Mouse (Mus musculus): ENCODE data around the gene Usb1. TPM values are rescaled to one million over a fixed set of nuclear protein-coding genes. Genes with fewer than 3 reads are reported as not detected.

Gene Usb1
- polyA plus RNA-seq (2015; fragmentation: Nextera tagmentation; extraction: Ambion mirVana): 14.3 and 16.1 TPM in 2 replicates

GRCm38 (mm10) chr8:95331720-95332436 is at the start of gene Usb1, which contains the start of gene Zfp319:
TSS of gene Usb1 (plus strand) at chr8:95332284.
TSS of gene Zfp319 (minus strand) at chr8:95331950.

GRCm38 (mm10) chr8:95306431-95306830 is 25.7 kb upstream of the Usb1 start, which contains the start of gene Cngb1:
TSS of gene Cngb1 (minus strand) at chr8:95306585.

DNA sequence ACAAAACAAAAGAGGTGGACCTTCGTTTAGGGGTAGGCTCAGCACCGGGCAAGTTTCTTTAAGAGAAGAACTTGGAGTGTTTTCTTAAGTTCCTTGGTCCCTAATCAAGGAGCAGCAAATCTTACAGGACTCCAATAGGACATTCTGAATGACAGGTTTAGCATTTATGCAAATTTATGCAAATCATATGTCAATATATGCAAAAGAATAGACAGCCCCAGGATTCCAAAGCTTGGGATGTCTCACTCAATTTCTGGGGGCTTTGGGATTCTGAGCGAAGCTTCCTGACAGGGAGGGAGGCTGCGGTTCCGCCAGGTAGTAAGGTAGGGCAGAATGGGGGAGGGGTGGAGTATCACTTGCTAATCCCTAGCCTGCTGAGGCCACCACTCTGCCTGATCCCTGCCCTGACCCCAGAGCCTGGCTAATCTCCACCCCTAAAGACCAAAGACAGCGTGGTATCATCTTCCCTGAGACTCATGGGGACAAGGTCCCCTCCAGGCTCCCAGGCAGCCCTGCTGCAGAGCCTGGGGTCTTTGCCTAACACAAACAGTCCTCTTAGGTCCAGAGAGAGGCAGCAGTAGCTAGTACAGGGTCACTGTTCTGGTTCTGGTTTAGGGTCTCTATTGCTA is 21.6 kb upstream of the Usb1 start, which contains the start of gene Tepp:
Tepp (plus strand) TSS at position 225 of the 629 bp plus-strand sequence.

GRCm38 (mm10) chr8:95352151-95352870 is 20.2 kb downstream of the Usb1 start, which contains the start of gene Mmp15:
TSS of gene Mmp15 (plus strand) at chr8:95352268.

Other genes with a start within 250 kb of the Usb1 start
- 4.4 and 6.2 TPM in 2 replicates for gene Kifc3, start 129.5 kb upstream of the Usb1 start, polyA plus RNA-seq (2015; fragmentation: Nextera tagmentation; extraction: Ambion mirVana)
- 0.61 and 1.3 TPM in 2 replicates for gene Cngb1, start 25.7 kb upstream of the Usb1 start, polyA plus RNA-seq (2015; fragmentation: Nextera tagmentation; extraction: Ambion mirVana)
- 0.50 TPM in 1 of 2 replicates, not detected in the other for gene Tepp, start 21.7 kb upstream of the Usb1 start, polyA plus RNA-seq (2015; fragmentation: Nextera tagmentation; extraction: Ambion mirVana)
- gene Zfp319, start 334 bp upstream of the Usb1 start, polyA plus RNA-seq (2015; fragmentation: Nextera tagmentation; extraction: Ambion mirVana): 1.7 and 2.0 TPM in 2 replicates
- 2.9 and 4.4 TPM in 2 replicates for gene Mmp15, start 20.0 kb downstream of the Usb1 start, polyA plus RNA-seq (2015; fragmentation: Nextera tagmentation; extraction: Ambion mirVana)
- 70.0 and 79.3 TPM in 2 replicates for gene Cfap20, start 102.6 kb downstream of the Usb1 start, polyA plus RNA-seq (2015; fragmentation: Nextera tagmentation; extraction: Ambion mirVana)
- gene Csnk2a2, start 157.8 kb downstream of the Usb1 start, polyA plus RNA-seq (2015; fragmentation: Nextera tagmentation; extraction: Ambion mirVana): 9.6 and 10.1 TPM in 2 replicates
- gene Ccdc113, start 201.8 kb downstream of the Usb1 start, polyA plus RNA-seq (2015; fragmentation: Nextera tagmentation; extraction: Ambion mirVana): 0.10 TPM in 1 of 2 replicates, not detected in the other
- not detected in 2 replicates for gene Prss54, start 244.1 kb downstream of the Usb1 start, polyA plus RNA-seq (2015; fragmentation: Nextera tagmentation; extraction: Ambion mirVana)

Data from spleen, postnatal 0 days (tissue).